In genomic region chr2:178265454-178265853, GRCm38 (mm10) we compare ENCODE assay signal across 8 mouse cellular contexts.
DNase-seq lines count a peak whose midpoint lies in the region; ATAC-seq and TF ChIP-seq lines count a peak whose summit lies in the region.

No protein-coding gene starts in this region.

- TF ChIP-seq CTCF in kidney, adult 2 months (conservative IDR thresholded peaks at IDR 0.05; ENCODE audit: insufficient read depth, insufficient read length, low read depth, low read length) = no peak
- no peak for TF ChIP-seq CTCF in thymus, adult 2 months (IDR thresholded peaks at IDR 0.05; ENCODE audit: borderline replicate concordance, control insufficient read depth, extremely low read depth, insufficient read depth, low read length, poor library complexity)

- ATAC-seq in kidney, embryonic 15.5 days (replicated peaks; ENCODE audit: low FRiP score) = 0 out of 2 replicates have a peak, but pooled peaks have one; percentile 40
- peak; percentile 17; the same call in 1 of the 2 replicates for ATAC-seq in hindbrain, embryonic 15.5 days (ENCODE audit: low FRiP score, low read depth)

- no peaks in the 10 kb centered on the region for H3K36me3 ChIP-seq in kidney, embryonic 15.5 days
- 0 out of 2 replicates have a peak, but pooled peaks cover 2% of the 10 kb centered on the region for H3K36me3 ChIP-seq in hindbrain, embryonic 15.5 days
- H3K36me3 ChIP-seq in kidney, adult 2 months (ENCODE audit: control insufficient read depth, insufficient read depth, low read length) = no peaks in the 10 kb centered on the region
- H3K36me3 ChIP-seq in thymus, adult 2 months (ENCODE audit: control insufficient read depth, insufficient read depth, low read length) = no peaks in the 10 kb centered on the region

- no peaks in the 10 kb centered on the region for H3K9me3 ChIP-seq in kidney, embryonic 15.5 days (replicated peaks)
- no peaks in the 10 kb centered on the region for H3K9me3 ChIP-seq in hindbrain, embryonic 15.5 days

- no peak for TF ChIP-seq POLR2A in kidney, adult 2 months (IDR thresholded peaks at IDR 0.05; ENCODE audit: low read depth, low read length)
- TF ChIP-seq POLR2A in thymus, adult 2 months (IDR thresholded peaks at IDR 0.05; ENCODE audit: control insufficient read depth, extremely low read depth, insufficient read depth, low read length, poor library complexity) = no peak

- no peaks in the 10 kb centered on the region for H3K4me1 ChIP-seq in kidney, embryonic 15.5 days
- H3K4me1 ChIP-seq in hindbrain, embryonic 15.5 days (replicated peaks) = peaks cover 5% of the 10 kb centered on the region; the same call in 1 of the 2 replicates
- no peaks in the 10 kb centered on the region for H3K4me1 ChIP-seq in kidney, adult 2 months (ENCODE audit: control insufficient read depth, insufficient read depth, low read length)
- H3K4me1 ChIP-seq in thymus, adult 2 months (replicated peaks; ENCODE audit: control insufficient read depth, insufficient read depth, low read length) = no peaks in the 10 kb centered on the region

- no peak overlapping the region for H3K9ac ChIP-seq in kidney, embryonic 15.5 days
- H3K9ac ChIP-seq in hindbrain, embryonic 15.5 days = no peak overlapping the region

- H3K27me3 ChIP-seq in kidney, embryonic 15.5 days = no peaks in the 10 kb centered on the region
- H3K27me3 ChIP-seq in hindbrain, embryonic 15.5 days = no peaks in the 10 kb centered on the region
- no peaks in the 10 kb centered on the region for H3K27me3 ChIP-seq in kidney, adult 2 months (replicated peaks; ENCODE audit: control insufficient read depth, insufficient read depth, low read length)
- H3K27me3 ChIP-seq in thymus, adult 2 months (ENCODE audit: control insufficient read depth, insufficient read depth, low read length) = no peaks in the 10 kb centered on the region

- H3K4me3 ChIP-seq in kidney, embryonic 15.5 days (replicated peaks) = no peak overlapping the region
- no peak overlapping the region for H3K4me3 ChIP-seq in hindbrain, embryonic 15.5 days
- no peak overlapping the region for H3K4me3 ChIP-seq in kidney, adult 2 months (ENCODE audit: insufficient read depth, low read depth, low read length)
- H3K4me3 ChIP-seq in thymus, adult 2 months (ENCODE audit: control insufficient read depth, insufficient read depth, low read length) = no peak overlapping the region

- 34% methylated on average over 2 of the region's 2 CpGs for WGBS in kidney, embryonic 15.5 days
- 9% methylated on average over 2 of the region's 2 CpGs for WGBS in hindbrain, embryonic 15.5 days
- 21% methylated on average over 2 of the region's 2 CpGs for WGBS in kidney, adult 2 months
- WGBS in thymus, adult 2 months = 23% methylated on average over 2 of the region's 2 CpGs

- no peak for DNase-seq in kidney, adult 18-20 months
- peak; percentile 27 for DNase-seq in embryo, embryonic 9.5 days (ENCODE audit: extremely low spot score)
- DNase-seq in retina, postnatal 1 day = peak; percentile 46
- DNase-seq in kidney, adult 2 months = no peak
- no peak for DNase-seq in thymus, adult 2 months
- no peak for DNase-seq in layer of hippocampus, adult 11-12 months (ENCODE audit: low spot score)

- no peak overlapping the region for H3K27ac ChIP-seq in kidney, embryonic 15.5 days
- H3K27ac ChIP-seq in hindbrain, embryonic 15.5 days (replicated peaks) = no peak overlapping the region
- H3K27ac ChIP-seq in kidney, adult 2 months (ENCODE audit: insufficient read depth, low read depth, low read length) = no peak overlapping the region
- no peak overlapping the region for H3K27ac ChIP-seq in thymus, adult 2 months (ENCODE audit: control insufficient read depth, insufficient read depth, low read length)

- no peak overlapping the region for H3K4me2 ChIP-seq in kidney, embryonic 15.5 days
- H3K4me2 ChIP-seq in hindbrain, embryonic 15.5 days = no peak overlapping the region

Comparison
In these comparisons a context has a peak if more than half of its experiments do, and no peak if none do; other contexts are left out.
1. DNase-seq: peak in embryo, embryonic 9.5 days (single experiment) and retina, postnatal 1 day (single experiment); none in kidney, adult 18-20 months (single experiment), kidney, adult 2 months (single experiment), thymus, adult 2 months (single experiment) and layer of hippocampus, adult 11-12 months (single experiment).